13 mouse cellular contexts compared by ENCODE assay signal in the genomic region with DNA sequence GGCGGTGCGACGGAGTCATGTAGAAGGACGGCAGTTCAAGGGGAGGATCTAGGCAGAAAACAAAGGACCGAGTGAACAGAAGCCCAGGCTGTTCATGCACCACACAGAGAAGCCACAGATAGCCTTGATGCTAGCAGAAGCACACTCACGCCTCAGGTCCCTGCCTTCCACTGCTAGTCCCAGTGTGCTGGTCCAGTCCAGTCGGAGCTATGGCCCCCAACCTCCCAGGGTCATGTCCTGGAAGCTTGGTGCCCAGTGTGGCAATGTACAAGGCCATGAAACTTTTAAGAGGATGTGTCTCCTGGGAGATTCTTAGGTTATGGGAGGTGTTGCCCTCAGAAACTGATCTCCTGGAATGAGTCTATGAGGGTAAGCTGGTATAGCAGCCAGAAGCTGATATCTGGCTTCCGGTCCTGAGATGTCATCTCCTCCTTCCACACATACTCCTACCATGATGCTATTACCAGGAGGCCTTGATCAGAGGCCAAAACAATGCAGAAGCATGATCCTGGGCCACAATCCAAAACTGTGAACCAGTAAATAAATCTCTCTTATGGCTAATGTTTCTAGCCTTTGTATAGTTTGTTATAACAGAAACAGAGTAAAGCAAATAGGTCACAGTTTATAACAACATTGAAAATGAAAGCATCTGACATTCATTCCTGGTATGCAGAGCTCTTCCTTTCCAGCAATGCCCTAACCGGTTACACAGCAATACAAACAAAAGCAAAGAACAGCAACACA. TPM values are rescaled to one million over a fixed set of nuclear protein-coding genes. Genes with fewer than 3 reads are reported as not detected.
DNase-seq lines count a peak whose midpoint lies in the region; ATAC-seq and TF ChIP-seq lines count a peak whose summit lies in the region.
"Had no signal": no experiment of that assay in that cellular context is flagged by ENCODE, and none has a peak within 500 bp of the region (broad histone marks: within the 10 kb centered on the region; RNA-seq: fewer than 3 reads in every experiment).

No protein-coding gene starts in this region.

- H3K36me3 ChIP-seq in heart, embryonic 12.5 days: peaks cover 28% of the 10 kb centered on the region
- H3K36me3 ChIP-seq in lung, embryonic 14.5 days (ENCODE audit: insufficient read depth): peaks cover 25% of the 10 kb centered on the region; the same call in 1 of the 2 replicates

- H3K9me3 ChIP-seq in heart, embryonic 12.5 days (replicated peaks): no peaks in the 10 kb centered on the region
- H3K9me3 ChIP-seq in lung, embryonic 14.5 days (ENCODE audit: low read depth, low read length): no peaks in the 10 kb centered on the region
- H3K9me3 ChIP-seq: forebrain, embryonic 13.5 days had no signal

- H3K4me2 ChIP-seq in heart, embryonic 12.5 days: no peak overlapping the region
- H3K4me2 ChIP-seq in lung, embryonic 14.5 days: no peak overlapping the region
- H3K4me2 ChIP-seq: forebrain, embryonic 13.5 days had no signal

- DNase-seq in heart, adult 11 months: peak; percentile 92
- DNase-seq in 3T3-L1 (ENCODE audit: low read depth, low spot score): peak; percentile 40
- peak; percentile 50 to 59 for DNase-seq in adrenal gland, postnatal 36 days
- DNase-seq in lung, embryonic 14.5 days: peak; percentile 91
- no peak for DNase-seq in retina, postnatal 1 day
- no peak for DNase-seq in testis, postnatal 10 days (ENCODE audit: low spot score)
- DNase-seq: thymus, postnatal 14 days had no signal

- H3K4me3 ChIP-seq in heart, embryonic 12.5 days: no peak overlapping the region
- no peak overlapping the region for H3K4me3 ChIP-seq in lung, embryonic 14.5 days (ENCODE audit: low read depth, low read length)
- H3K4me3 ChIP-seq: forebrain, embryonic 13.5 days; heart, adult 2 months had no signal

- no peak for TF ChIP-seq CTCF in lung, embryonic 14.5 days (IDR thresholded peaks at IDR 0.05; ENCODE audit: low read depth)

- no peak overlapping the region for H3K9ac ChIP-seq in heart, embryonic 12.5 days
- no peak overlapping the region for H3K9ac ChIP-seq in lung, embryonic 14.5 days
- H3K9ac ChIP-seq: forebrain, embryonic 13.5 days had no signal

- H3K4me1 ChIP-seq in heart, embryonic 12.5 days (replicated peaks): 0 out of 2 replicates have a peak, but pooled peaks cover 4% of the 10 kb centered on the region
- peaks cover 4% of the 10 kb centered on the region; the same call in 1 of the 2 replicates for H3K4me1 ChIP-seq in lung, embryonic 14.5 days (ENCODE audit: insufficient read depth)
- H3K4me1 ChIP-seq: forebrain, embryonic 13.5 days had no signal

- H3K27me3 ChIP-seq in heart, embryonic 12.5 days (replicated peaks): no peaks in the 10 kb centered on the region
- no peaks in the 10 kb centered on the region for H3K27me3 ChIP-seq in lung, embryonic 14.5 days (ENCODE audit: insufficient read depth, low read length)
- H3K27me3 ChIP-seq: forebrain, embryonic 13.5 days had no signal

- H3K27ac ChIP-seq in heart, embryonic 12.5 days (ENCODE audit: poor library complexity, severe bottlenecking): no peak overlapping the region
- H3K27ac ChIP-seq in lung, embryonic 14.5 days (ENCODE audit: low read depth): peak overlapping the region; percentile 65; the same call in 1 of the 2 replicates
- H3K27ac ChIP-seq: forebrain, embryonic 13.5 days; heart, adult 2 months; macrophage had no signal

- 81% methylated on average over 9 of the region's 9 CpGs for WGBS in heart, embryonic 12.5 days
- WGBS in lung, embryonic 14.5 days: 74% methylated on average over 9 of the region's 9 CpGs

- no peak; the same call in 1 of the 2 replicates for ATAC-seq in heart, embryonic 12.5 days (ENCODE audit: insufficient number of reproducible peaks, low FRiP score)
- ATAC-seq in lung, embryonic 14.5 days (ENCODE audit: insufficient read depth): peak; percentile 94
- ATAC-seq in megakaryocyte-erythroid progenitor cell, adult 5-6 weeks (replicated peaks; ENCODE audit: low FRiP score, low TSS enrichment, poor library complexity, severe bottlenecking): no peak
- ATAC-seq: forebrain, embryonic 13.5 days had no signal

RNA-seq across cellular contexts. Expression of gene Adgra3, which starts 51.7 kb away (rescaled TPM):
- 25.1 and 28.1 TPM in 2 replicates for polyA plus RNA-seq in heart, embryonic 12.5 days (2016; fragmentation: Nextera tagmentation; extraction: Ambion mirVana)
- total RNA-seq in adrenal gland, postnatal 36 days (2021): 10 to 100 TPM; 39.2 to 56.5 TPM
- 44.9 and 45.5 TPM in 2 replicates for polyA plus RNA-seq in lung, embryonic 14.5 days (2014; fragmentation: Nextera tagmentation; extraction: Ambion mirVana)
- total RNA-seq in megakaryocyte-erythroid progenitor cell, adult 5-6 weeks (2014; fragmentation: Nextera tagmentation): 1.4 and 2.5 TPM in 2 replicates
- total RNA-seq in megakaryocyte-erythroid progenitor cell, adult 5-6 weeks (2017): 2.8 and 3.2 TPM in 2 replicates
- total RNA-seq: MEL had no signal

Comparison
In these comparisons a context has a peak if more than half of its experiments do, and no peak if none do; other contexts are left out.
1. DNase-seq: peak in heart, adult 11 months (single experiment), 3T3-L1 (single experiment), adrenal gland, postnatal 36 days (2 of 2) and lung, embryonic 14.5 days (single experiment); none in retina, postnatal 1 day (single experiment) and testis, postnatal 10 days (single experiment).
2. RNA of gene Adgra3, which starts 51.7 kb away (total RNA-seq): 39.2 to 56.5 TPM in adrenal gland, postnatal 36 days; 1.4 to 3.2 TPM in megakaryocyte-erythroid progenitor cell, adult 5-6 weeks; every median in the first group is over 4 times any median in the second.